Mouse (Mus musculus): Measurements from ENCODE around the gene Pld6.

DNA sequence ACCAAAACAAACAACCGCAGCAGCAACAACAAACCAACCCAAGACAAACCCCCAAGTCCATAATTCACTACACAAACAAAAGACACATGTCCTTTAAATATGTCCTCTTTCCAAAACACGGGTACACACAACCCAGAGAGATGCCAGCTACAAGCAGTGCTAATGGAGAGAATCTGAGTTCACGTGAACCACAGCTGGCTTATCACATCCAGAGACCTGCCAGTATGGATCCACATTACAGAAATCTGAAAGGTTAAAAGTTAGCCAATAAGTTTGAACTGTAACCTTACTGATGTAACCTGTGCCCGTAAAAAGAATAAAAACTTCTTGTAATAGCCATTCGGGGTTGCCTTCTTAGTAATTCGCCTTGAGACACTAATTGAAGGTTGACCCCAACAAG lies 27.5 kb upstream of the Pld6 start:
- TF ChIP-seq CTCF (conservative IDR thresholded peaks at IDR 0.05; ENCODE audit: low read length) (no peak), POU5F1 (IDR thresholded peaks at IDR 0.05; ENCODE audit: borderline replicate concordance, low read length) (no peak)

Measured in E14TG2a.4 (cell line).